Mouse (Mus musculus) brain, embryonic 14.5 days (tissue): ENCODE results near the gene Ndufaf8. TPM values are rescaled to one million over a fixed set of nuclear protein-coding genes. Genes with fewer than 3 reads are reported as not detected.

Source experiments
- DNase-seq: peaks from one replicate; pipeline ENCODE4 v3.0.0-alpha.2; 2011; ENCODE audit warnings: low read depth
- CTCF ChIP-seq: fragments of 200-500 bp; IDR thresholded peaks from 2 replicates; pipeline ENCODE4 v1.5.1; 2012; ENCODE audit warnings: inconsistent platforms, mild to moderate bottlenecking, moderate library complexity, borderline replicate concordance; ENCODE audit not compliant: insufficient read depth, insufficient read length; ENCODE audit errors: extremely low read depth
- POLR2A ChIP-seq: fragments of 200-500 bp; IDR thresholded peaks from 2 replicates; pipeline ENCODE4 v1.6.1; 2012; ENCODE audit warnings: mild to moderate bottlenecking, inconsistent platforms, borderline replicate concordance; ENCODE audit not compliant: poor library complexity, insufficient read depth, insufficient read length, severe bottlenecking; ENCODE audit errors: extremely low read depth
- polyA plus RNA-seq: library from polyadenylated mRNA; depleted of rRNA; stranded (reverse); fragments of >200 nt; gene quantifications from 2 replicates; pipeline ENCODE4 v1.2.3, GENCODE M21; 2012; rRNA removed

Gene Ndufaf8
- polyA plus RNA-seq, 1 experiment = 28.0 TPM

DNA sequence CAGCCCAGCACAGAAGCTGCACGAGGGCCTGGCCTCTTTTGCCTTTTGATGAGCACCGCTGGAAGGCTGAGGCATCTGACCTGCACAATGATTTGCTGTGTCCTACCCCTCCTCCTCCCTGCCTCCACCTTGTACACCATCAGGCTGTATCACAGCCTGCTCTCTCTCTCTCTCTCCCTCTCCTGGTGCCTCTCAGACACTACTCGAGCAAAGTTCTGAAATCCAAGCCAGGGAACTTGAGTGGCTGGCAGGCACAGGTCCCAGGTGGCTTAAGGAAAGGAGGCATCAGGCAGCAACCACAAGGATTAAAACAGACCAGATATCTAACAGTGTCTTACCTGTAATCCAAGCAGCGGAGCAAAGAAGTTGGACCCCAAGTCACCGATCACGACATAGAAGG, 41.5 kb downstream of the Ndufaf8 start:
- no peak for DNase-seq
- TF ChIP-seq POLR2A (no peak), CTCF (no peak)

DNA sequence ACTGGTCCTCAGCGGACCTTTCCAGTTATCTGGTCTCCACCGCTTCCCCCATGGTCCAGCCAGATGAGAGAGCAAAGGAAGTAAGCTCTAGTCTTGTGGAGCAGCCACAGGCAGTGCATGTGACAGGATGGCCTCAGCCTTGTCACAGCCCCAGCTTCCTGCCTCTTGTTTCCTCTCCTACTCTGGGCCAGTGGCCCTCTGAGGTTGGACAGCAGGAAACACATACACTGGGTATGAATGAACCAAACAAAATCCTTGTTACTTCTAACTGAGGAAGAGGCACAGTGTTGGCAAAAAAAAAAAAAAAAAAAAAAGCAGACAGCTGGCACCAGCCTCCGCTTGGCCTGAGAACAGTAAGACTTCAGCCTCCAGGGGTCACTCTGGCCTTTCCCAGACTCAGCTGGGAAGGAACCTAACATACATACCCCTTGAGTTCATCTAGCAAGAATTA, 43.9 kb downstream of the Ndufaf8 start:
- TF ChIP-seq CTCF (peak; percentile 21; the same call in 1 of the 2 replicates), POLR2A (no peak)
- peak; percentile 49 for DNase-seq

DNA sequence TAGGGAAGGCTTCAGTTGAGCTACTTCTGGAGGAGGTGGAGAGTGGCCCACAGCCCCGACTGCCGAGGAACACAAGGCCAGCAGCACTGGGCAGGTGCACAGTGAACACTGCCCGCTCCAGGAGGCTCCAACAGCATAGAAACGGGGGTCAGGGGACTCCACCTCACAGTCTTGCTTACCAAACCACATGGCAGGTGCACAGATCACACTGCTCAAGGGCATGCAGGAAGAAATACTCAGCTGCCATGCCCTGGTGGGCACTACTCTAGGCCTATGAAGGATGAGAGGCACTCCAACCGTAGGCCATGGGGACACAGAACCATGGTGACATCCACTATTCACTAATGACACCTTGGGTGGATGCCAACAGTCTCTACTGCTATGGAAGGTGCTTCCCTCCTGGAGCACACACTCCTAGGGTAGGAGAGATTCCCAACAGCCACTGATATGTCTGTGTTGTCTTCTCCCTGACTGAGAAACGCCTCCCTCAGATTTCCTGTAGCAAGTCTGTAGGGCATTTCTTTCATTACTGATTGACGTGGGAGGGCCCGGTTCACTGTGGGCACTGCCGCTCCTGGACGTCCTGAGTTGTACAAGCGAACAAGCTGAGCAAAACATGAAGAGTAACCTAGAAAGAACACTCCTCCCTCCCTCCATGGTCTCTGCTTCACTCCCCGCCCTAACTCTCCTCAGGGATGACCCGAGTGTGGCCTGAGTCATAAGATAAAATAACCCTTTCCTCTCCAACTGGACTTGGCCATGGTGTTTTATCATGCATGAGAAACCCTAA, 45.2 kb downstream of the Ndufaf8 start:
- no peak for DNase-seq
- TF ChIP-seq CTCF = no peak
- no peak for TF ChIP-seq POLR2A

DNA sequence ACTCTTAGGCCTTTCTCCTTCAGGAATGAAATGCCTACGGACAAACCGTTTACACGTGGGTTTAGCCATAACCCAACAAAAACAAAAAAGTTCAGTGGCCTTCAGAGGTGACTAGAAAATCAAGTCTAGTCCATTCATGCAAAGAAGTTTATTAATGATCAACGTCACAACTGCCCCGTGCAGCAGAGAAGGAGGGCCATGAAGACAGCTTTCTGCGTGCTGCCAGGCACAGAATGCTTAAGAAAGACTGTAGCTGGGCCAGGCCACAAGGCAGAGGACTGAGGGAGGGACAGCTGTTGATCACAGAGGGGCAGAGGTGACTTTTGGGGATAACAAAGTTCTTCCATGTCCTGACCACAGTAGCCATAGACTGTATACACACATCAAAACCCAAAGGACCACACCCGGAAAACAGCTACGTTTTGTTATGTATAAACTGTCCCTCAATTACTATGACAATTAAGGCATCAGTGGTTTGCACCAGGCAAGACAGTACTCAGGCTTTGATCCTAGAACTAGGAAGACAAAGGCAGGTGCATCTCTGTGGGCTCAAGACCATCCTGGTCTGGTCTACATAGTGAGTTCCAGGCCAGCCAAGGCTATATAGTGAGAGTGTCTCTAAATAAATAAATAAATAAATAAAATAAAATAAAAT, 49.6 kb downstream of the Ndufaf8 start:
- DNase-seq = no peak
- TF ChIP-seq CTCF (no peak), POLR2A (no peak)

DNA sequence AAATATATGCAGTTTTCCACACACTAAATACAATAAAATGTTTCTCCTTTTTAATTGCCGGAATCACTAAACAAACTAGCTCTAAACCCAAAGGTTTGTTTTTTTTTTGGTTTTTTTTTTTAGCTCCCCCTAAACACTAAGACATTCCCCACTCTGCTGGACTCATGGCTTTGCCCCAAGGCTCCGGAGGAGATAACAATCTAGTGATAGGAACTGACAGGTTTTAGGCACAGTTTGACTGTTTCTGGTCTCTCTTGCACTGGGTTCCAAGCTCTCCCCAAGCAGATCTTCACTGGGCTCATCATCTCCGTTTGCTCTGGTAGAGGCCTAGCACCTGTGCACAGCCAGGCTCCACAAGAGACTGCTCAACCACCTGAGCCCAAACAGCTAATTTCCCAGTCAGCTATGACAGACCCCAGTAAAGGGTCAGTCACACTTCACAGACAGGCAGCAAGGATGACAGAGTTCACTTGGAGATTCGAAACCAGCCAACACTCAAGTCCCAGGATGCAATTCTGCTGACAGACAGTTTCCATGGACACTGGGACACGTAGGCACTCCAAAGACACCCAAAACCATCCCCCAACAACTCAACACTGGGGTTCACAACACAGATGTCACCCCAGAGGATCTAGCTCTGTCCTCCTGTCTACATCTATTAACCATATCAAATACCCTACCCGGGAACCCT, 50.9 kb downstream of the Ndufaf8 start:
- DNase-seq = peak; percentile 23
- no peak for TF ChIP-seq POLR2A
- no peak for TF ChIP-seq CTCF

Other genes with a start within 250 kb of the Ndufaf8 start
- 63.2 and 63.6 TPM in 2 replicates for gene Chmp6, start 185.5 kb upstream of the Ndufaf8 start, polyA plus RNA-seq
- 17.8 and 27.9 TPM in 2 replicates for gene Baiap2, start 156.2 kb upstream of the Ndufaf8 start, polyA plus RNA-seq
- gene Aatk, start 51.8 kb upstream of the Ndufaf8 start, polyA plus RNA-seq = 54.8 and 71.1 TPM in 2 replicates
- 34.7 and 43.3 TPM in 2 replicates for gene Cep131, start 12.1 kb upstream of the Ndufaf8 start, polyA plus RNA-seq
- 47.4 and 59.4 TPM in 2 replicates for gene Tepsin, start 197 bp upstream of the Ndufaf8 start, polyA plus RNA-seq
- gene Slc38a10, start 52.4 kb downstream of the Ndufaf8 start, polyA plus RNA-seq = 122 and 134 TPM in 2 replicates
- gene Bahcc1, start 134.0 kb downstream of the Ndufaf8 start, polyA plus RNA-seq = 29.0 and 47.0 TPM in 2 replicates
- gene Actg1, start 249.6 kb downstream of the Ndufaf8 start, polyA plus RNA-seq = 1,716 and 3,108 TPM in 2 replicates